Mouse (Mus musculus) neural tube, embryonic 14.5 days (tissue): ENCODE measurements around the gene Celf3. TPM values are rescaled to one million over a fixed set of nuclear protein-coding genes. Genes with fewer than 3 reads are reported as not detected.

ENCODE experiments used
- ATAC-seq: fragments of 200-750 bp; cut with Nextera tagmentation; 2 replicates; pipeline ENCODE4 v1.8.0; 2017; ENCODE audit warnings: low read depth, mild to moderate bottlenecking, moderate TSS enrichment, moderate library complexity
- H3K27ac ChIP-seq: fragments of 300-500 bp; sonication (generic); 2 replicates; pipeline ENCODE4 v1.5.1; 2014; ENCODE audit warnings: low read depth, mild to moderate bottlenecking, control low read depth, low read length, moderate library complexity, mixed read lengths
- H3K27me3 ChIP-seq: fragments of 300-500 bp; sonication (generic); 2 replicates; pipeline ENCODE4 v1.6.1; 2014; ENCODE audit warnings: low read length; ENCODE audit not compliant: control insufficient read depth, insufficient read depth
- H3K36me3 ChIP-seq: fragments of 300-500 bp; sonication (generic); 2 replicates; pipeline ENCODE4 v1.6.1; 2014; ENCODE audit warnings: low read length, mixed read lengths; ENCODE audit not compliant: control insufficient read depth, insufficient read depth
- H3K4me1 ChIP-seq: fragments of 300-500 bp; sonication (generic); 2 replicates; pipeline ENCODE4 v1.6.1; 2014; ENCODE audit warnings: low read length; ENCODE audit not compliant: control insufficient read depth, insufficient read depth
- H3K4me2 ChIP-seq: fragments of 300-500 bp; sonication (generic); 2 replicates; pipeline ENCODE4 v1.6.1; 2014; ENCODE audit warnings: mild to moderate bottlenecking, low read depth, low read length, control low read depth
- H3K4me3 ChIP-seq: fragments of 300-500 bp; sonication (generic); 2 replicates; pipeline ENCODE4 v1.5.1; 2014; ENCODE audit warnings: low read depth, low read length, control low read depth, mixed read lengths
- H3K9ac ChIP-seq: fragments of 300-500 bp; sonication (generic); replicated peaks from 2 replicates; pipeline ENCODE4 v1.6.1; 2014; ENCODE audit warnings: low read depth, mild to moderate bottlenecking, control low read depth, low read length, mixed read lengths
- H3K9me3 ChIP-seq: fragments of 300-500 bp; sonication (generic); 2 replicates; pipeline ENCODE4 v1.6.1; 2016; ENCODE audit warnings: low read length; ENCODE audit not compliant: control insufficient read depth
- WGBS: fragments of 180-500 bp; shearing (Covaris S2); extraction: QIAGEN DNeasy Blood & Tissue Kit; methylation state at CpG from one replicate; pipeline ENCODE4 v1.1.7; 2014; 5-methylcytosine and 5-hydroxymethylcytosine counted together
- polyA plus RNA-seq: library from polyadenylated mRNA; unstranded; fragments of >200 nt; fragmentation: Nextera tagmentation; extraction: Ambion mirVana; gene quantifications from 2 replicates; pipeline ENCODE4 v1.2.1, GENCODE M21; 2014

Celf3 gene
- polyA plus RNA-seq, 1 experiment from 2014 or later: 319 TPM

DNA sequence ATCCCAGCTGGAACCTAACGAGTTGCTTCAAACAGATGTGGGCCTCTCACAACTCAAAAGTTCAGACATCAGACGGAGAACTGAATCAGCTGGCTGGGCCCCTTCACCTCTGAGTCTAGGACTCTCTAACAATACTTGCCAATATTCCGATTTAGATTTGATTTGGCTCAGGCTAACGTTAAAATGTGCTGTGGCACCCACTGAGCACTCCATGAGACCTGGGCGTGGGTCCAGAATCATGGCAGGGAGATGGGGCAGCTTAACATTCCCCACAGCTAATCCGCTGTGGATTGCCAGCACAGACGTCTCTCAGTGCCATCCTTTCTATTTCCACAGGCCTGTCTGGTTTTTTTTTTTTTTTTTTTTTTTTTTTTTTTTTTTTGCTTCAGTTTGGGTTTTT, 7.8 kb downstream of the Celf3 start:
- no peak for ATAC-seq

DNA sequence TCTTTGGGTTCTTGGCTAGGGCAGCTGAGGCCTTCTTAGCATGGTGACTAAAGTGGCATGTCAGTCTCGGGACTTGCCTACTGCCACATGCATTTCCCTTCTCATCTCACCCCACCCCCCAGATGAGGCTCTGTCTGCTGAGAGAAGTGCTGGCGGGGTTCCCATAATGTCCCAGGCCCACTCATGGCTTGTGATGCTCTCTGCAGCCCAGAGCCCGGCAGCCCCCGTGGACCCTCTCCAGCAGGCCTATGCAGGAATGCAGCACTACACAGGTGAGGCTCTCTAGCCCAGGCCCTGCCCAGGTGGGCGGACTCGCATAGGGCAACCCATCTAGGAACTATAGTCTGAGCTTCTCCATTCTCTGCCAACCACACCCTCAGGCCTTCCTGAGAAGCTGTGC, 9.5 kb downstream of the Celf3 start:
- Histone ChIP-seq H3K27me3 (no peaks in the 10 kb centered on the region), H3K4me2 (no peak overlapping the region), H3K9me3 (no peaks in the 10 kb centered on the region), H3K4me3 (no peak overlapping the region), H3K27ac (peak overlapping the region; percentile 10; the same call in 1 of the 2 replicates), H3K36me3 (peaks cover 35% of the 10 kb centered on the region), H3K9ac (no peak overlapping the region), H3K4me1 (peaks cover 36% of the 10 kb centered on the region)
- ATAC-seq: no peak
- WGBS: 71% methylated on average over 6 of the region's 6 CpGs

More for the DNA sequence above, 7.8 kb downstream of the Celf3 start:
- no peaks in the 10 kb centered on the region for H3K9me3 ChIP-seq
- H3K4me2 ChIP-seq: no peak overlapping the region
- peaks cover 45% of the 10 kb centered on the region for H3K4me1 ChIP-seq
- no peak overlapping the region for H3K27ac ChIP-seq
- no peak overlapping the region for H3K9ac ChIP-seq
- 58% methylated on average over 7 of the region's 7 CpGs for WGBS
- H3K4me3 ChIP-seq: no peak overlapping the region
- H3K36me3 ChIP-seq: peaks cover 36% of the 10 kb centered on the region
- H3K27me3 ChIP-seq: no peaks in the 10 kb centered on the region

DNA sequence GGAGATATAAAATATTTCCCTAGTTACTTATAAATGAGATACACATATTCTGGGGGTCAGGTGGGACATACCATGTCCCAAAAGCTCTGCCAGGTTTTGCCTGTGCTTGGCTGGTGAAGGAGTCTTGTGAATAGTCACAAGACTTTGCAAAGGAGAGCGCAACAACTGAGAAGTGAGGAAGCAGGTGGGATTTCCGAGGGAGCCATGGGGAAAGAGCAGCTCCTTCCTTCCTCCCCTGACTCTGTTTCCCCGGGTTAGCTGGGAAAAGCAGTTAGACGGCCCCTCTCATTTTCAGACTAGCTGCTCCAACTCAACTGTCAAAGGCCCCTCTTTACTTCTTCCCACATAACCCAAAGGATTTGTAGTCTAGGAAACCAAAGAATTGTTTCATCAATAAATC, 19.1 kb downstream of the Celf3 start:
- Histone ChIP-seq H3K9me3 (no peaks in the 10 kb centered on the region), H3K27me3 (no peaks in the 10 kb centered on the region), H3K27ac (no peak overlapping the region), H3K4me2 (no peak overlapping the region), H3K36me3 (peaks cover 4% of the 10 kb centered on the region; the same call in 1 of the 2 replicates), H3K9ac (no peak overlapping the region), H3K4me1 (no peaks in the 10 kb centered on the region), H3K4me3 (no peak overlapping the region)
- 71% methylated on average over 4 of the region's 4 CpGs for WGBS
- no peak for ATAC-seq

DNA sequence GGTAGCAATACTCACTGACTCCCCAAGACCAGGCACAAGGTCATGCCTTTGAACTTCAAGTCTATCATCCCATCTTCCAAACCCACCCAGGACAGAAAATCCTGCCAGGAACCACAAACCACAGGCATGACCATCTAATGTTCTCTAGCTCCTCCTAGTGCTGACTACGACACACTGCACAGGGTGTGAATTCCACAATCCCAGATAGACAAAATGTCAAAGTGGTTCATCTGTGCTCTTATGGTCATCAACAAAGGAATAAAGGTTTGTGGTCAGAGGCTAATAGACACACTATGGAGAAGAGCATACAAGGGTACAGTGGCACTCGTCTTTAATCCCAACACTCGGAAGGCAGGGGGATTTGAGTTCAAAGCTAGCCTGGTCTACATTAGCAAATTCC, 24.1 kb downstream of the Celf3 start:
- Histone ChIP-seq H3K9me3 (no peaks in the 10 kb centered on the region), H3K4me3 (no peak overlapping the region), H3K36me3 (peaks cover 4% of the 10 kb centered on the region; the same call in 1 of the 2 replicates), H3K9ac (no peak overlapping the region), H3K4me2 (no peak overlapping the region), H3K4me1 (no peaks in the 10 kb centered on the region), H3K27me3 (no peaks in the 10 kb centered on the region), H3K27ac (no peak overlapping the region)
- 75% methylated on average over 3 of the region's 3 CpGs for WGBS
- peak; percentile 45; the same call in 1 of the 2 replicates for ATAC-seq

DNA sequence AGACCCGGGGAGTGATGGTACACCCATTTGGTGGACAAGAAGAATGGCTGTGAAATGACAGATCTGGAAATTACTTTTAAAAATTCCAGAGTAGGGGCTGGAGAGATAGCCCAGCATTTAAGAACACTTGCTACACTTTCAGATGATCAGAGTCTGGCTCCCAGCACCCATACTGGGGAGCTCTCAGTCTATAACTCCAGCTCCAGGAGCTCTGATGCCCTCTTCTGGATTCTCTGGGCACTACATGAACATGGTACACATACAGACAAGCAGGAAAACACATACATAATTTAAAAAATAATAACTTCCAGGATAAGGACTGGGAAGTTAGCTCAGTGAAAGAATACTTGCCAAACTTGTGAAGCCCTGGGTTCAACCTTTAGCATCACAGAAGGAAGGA, 28.6 kb downstream of the Celf3 start:
- whole genome bisulfite sequencing: 93% methylated on average over 1 of the region's 1 CpGs
- ATAC-seq: no peak

DNA sequence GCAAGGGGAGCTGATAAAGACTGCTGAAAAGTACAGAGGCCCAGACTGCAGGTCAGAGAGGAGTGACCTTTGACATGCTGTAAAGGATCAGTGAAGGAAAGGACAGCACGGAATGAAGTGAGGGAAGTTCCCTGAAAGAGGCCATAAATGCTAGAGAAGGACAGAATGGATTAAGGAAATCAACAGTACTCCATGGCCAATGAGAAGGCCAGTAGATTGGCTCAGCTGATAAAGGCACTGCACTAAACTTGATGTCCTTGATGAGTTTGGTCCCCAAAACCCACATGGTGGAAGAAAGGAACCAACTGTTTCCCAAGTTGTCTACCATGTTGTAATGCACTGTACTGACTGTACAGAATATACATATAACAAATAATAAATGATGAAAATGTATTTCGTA, 48.6 kb downstream of the Celf3 start:
- Histone ChIP-seq H3K36me3 (peaks cover 10% of the 10 kb centered on the region), H3K4me1 (no peaks in the 10 kb centered on the region), H3K4me2 (no peak overlapping the region), H3K27me3 (no peaks in the 10 kb centered on the region), H3K27ac (no peak overlapping the region), H3K4me3 (no peak overlapping the region), H3K9me3 (no peaks in the 10 kb centered on the region), H3K9ac (no peak overlapping the region)
- ATAC-seq: no peak
- 62% methylated on average over 2 of the region's 2 CpGs for WGBS

More for the DNA sequence above, 28.6 kb downstream of the Celf3 start:
- H3K9ac ChIP-seq: no peak overlapping the region
- no peaks in the 10 kb centered on the region for H3K9me3 ChIP-seq
- no peak overlapping the region for H3K27ac ChIP-seq
- H3K27me3 ChIP-seq: no peaks in the 10 kb centered on the region
- no peaks in the 10 kb centered on the region for H3K4me1 ChIP-seq
- no peak overlapping the region for H3K4me3 ChIP-seq
- peaks cover 14% of the 10 kb centered on the region; the same call in 1 of the 2 replicates for H3K36me3 ChIP-seq
- no peak overlapping the region for H3K4me2 ChIP-seq

DNA sequence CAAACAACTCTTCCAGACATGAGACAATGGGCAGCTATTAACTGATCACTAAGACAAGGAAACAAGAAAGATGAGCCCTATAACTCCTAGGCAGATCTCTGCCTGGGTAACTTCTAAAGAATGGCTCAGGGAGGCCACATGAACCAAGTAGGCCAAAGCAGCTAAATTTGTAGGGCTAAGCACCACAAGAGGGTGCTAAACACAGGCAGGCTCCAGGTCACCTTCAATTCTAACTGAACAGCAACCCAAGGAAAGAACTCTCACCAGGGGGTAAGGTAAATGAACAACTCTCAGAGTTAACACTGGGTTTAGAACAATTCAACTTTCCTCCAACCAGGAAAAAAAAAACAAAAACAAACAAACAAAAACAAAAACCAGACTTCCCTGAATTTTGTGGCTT, 55.9 kb downstream of the Celf3 start:
- H3K27ac ChIP-seq: no peak overlapping the region
- H3K27me3 ChIP-seq: no peaks in the 10 kb centered on the region
- no peaks in the 10 kb centered on the region for H3K36me3 ChIP-seq
- no peaks in the 10 kb centered on the region for H3K9me3 ChIP-seq
- no peak overlapping the region for H3K4me2 ChIP-seq
- no peak overlapping the region for H3K4me3 ChIP-seq
- no peak overlapping the region for H3K9ac ChIP-seq
- H3K4me1 ChIP-seq: no peaks in the 10 kb centered on the region
- ATAC-seq: no peak

DNA sequence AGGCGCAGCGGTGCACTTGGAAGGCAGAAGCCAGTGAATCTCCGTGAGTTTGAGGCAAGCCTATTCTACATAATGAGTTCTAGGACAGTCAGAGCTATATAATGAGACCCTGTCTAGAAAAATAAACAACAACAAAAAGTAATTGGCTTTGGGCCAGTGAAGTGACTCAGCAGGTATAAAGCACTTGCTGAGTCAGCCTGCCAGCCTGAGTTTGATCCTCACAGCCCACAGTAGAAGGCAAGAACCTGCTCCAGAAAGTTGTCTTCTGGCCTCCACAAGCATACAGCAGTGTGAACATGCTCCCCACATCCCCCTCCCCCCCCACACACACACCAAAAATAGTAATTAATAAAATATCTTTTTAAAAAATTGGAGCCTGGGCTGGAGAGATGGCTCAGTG, 59.1 kb downstream of the Celf3 start:
- no peaks in the 10 kb centered on the region for H3K36me3 ChIP-seq
- H3K9me3 ChIP-seq: no peaks in the 10 kb centered on the region
- no peaks in the 10 kb centered on the region for H3K4me1 ChIP-seq
- no peak overlapping the region for H3K4me2 ChIP-seq
- WGBS: 92% methylated on average over 3 of the region's 3 CpGs
- no peak overlapping the region for H3K27ac ChIP-seq
- no peak overlapping the region for H3K4me3 ChIP-seq
- ATAC-seq: no peak
- no peaks in the 10 kb centered on the region for H3K27me3 ChIP-seq
- H3K9ac ChIP-seq: no peak overlapping the region
